Mouse (Mus musculus): Measurements from ENCODE around the gene Thpo. TPM values are rescaled to one million over a fixed set of nuclear protein-coding genes. Genes with fewer than 3 reads are reported as not detected.

Gene Thpo
- polyA plus RNA-seq, 1 experiment: 15.8 TPM

DNA sequence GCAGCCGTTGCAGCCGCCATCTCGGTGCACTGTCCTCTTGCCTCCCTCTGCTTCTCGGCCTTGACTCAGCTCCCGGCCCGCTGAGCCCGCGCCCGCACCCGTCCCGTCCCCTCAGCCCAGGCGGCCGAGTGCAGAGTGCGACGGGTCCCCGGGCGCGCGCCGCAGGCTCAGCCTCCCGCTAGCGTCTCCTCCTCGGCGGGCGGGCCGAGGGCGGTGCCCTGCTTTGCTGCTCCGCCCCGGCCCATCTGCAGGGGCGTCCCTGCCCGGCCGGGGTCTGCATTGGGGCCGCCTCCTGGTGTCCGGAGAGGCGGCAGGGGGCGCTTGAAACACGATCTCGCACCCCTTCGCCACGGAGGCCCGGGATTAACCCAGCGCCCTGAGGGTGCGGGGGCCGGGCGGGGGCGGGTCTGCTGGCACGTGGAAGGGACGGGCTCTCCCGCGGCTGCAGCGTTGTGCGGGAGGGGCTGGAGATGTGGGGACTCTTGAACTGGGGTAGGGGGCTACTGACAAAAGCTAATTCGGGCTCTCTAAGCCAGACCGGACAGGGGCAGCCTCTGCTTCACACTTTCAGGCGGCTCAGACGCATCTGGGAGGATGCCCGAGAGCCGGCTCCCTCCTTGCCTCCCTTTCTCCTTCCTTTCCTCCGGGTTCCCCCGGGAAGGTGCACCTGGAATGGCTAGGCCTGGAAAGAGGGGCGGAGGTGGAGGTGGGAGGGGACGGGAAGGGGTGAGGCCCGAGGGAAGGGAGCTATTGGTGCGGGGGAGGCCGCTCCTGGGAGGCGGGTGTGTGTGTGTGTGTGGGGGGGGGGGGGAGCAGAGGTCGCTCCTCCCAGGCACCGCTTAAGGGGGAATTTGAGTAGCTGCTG lies 18.1 kb downstream of the Thpo start:
- H3K27me3 ChIP-seq (ENCODE audit: control insufficient read depth, insufficient read depth, low read length): no peaks in the 10 kb centered on the region
- TF ChIP-seq POLR2A (IDR thresholded peaks at IDR 0.05; ENCODE audit: borderline replicate concordance, insufficient read depth, low read length) (peak; percentile 58), CTCF (IDR thresholded peaks at IDR 0.05; ENCODE audit: borderline replicate concordance, insufficient read depth, low read depth, low read length) (no peak)
- H3K27ac ChIP-seq (ENCODE audit: insufficient read depth, low read length): peak overlapping the region; percentile 65
- peaks cover 17% of the 10 kb centered on the region for H3K4me1 ChIP-seq (ENCODE audit: control insufficient read depth, insufficient read depth, low read length)
- WGBS: under 1% methylated on average over 68 of the region's 68 CpGs
- peak; percentile 79 to 85 for DNase-seq
- peak overlapping the region; percentile 85 for H3K4me3 ChIP-seq (replicated peaks; ENCODE audit: insufficient read depth, low read depth, low read length)

DNA sequence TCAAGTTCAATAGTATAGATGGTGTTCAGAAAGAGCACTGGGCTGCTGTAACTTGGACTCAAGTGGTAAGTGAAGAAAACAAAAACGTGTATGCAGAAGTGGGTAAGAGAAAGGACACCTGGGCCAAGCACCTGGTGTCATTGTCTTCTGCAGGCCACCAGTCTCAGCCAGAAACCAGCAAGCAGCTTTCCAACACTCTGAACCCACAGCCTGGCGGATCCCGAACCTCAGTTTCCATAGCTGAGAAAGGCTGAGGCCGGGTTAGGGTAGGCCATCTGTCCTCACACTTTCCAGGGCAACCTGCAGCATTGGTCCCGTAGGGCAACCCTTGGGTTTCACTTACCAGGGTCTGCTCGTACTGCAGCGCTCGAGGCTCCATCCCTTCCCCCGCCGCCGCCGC lies 18.7 kb downstream of the Thpo start:
- peak overlapping the region; percentile 85 for H3K4me3 ChIP-seq (replicated peaks; ENCODE audit: insufficient read depth, low read depth, low read length)
- DNase-seq: peak in 1 of 2 experiments; percentile 39
- 1% methylated on average over 12 of the region's 12 CpGs for WGBS
- H3K27ac ChIP-seq (ENCODE audit: insufficient read depth, low read length): peak overlapping the region; percentile 59
- H3K4me1 ChIP-seq (ENCODE audit: control insufficient read depth, insufficient read depth, low read length): peaks cover 17% of the 10 kb centered on the region
- TF ChIP-seq CTCF (IDR thresholded peaks at IDR 0.05; ENCODE audit: borderline replicate concordance, insufficient read depth, low read depth, low read length) (no peak), POLR2A (IDR thresholded peaks at IDR 0.05; ENCODE audit: borderline replicate concordance, insufficient read depth, low read length) (no peak)
- H3K27me3 ChIP-seq (ENCODE audit: control insufficient read depth, insufficient read depth, low read length): no peaks in the 10 kb centered on the region

DNA sequence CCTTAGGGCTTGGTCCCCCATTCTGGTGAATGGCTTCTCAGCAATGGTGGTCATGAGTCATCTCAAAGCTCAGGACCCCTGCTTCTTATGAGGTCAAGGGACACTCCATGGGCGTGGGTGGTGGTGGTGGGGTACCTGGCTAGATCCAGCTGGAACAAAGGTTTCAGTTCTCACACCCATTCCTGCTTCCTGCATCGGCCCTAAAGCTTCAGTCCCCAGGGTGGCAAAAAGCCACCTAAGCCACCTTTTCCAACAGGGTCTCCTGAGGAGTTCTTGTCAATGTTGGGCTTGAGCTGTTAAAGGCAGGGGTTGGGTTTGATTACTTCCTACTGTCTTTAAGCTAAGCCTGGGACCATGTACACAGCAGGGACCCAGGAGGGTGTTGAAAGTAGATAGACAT lies 19.1 kb downstream of the Thpo start:
- TF ChIP-seq POLR2A (IDR thresholded peaks at IDR 0.05; ENCODE audit: borderline replicate concordance, insufficient read depth, low read length) (no peak), CTCF (IDR thresholded peaks at IDR 0.05; ENCODE audit: borderline replicate concordance, insufficient read depth, low read depth, low read length) (no peak)
- Histone ChIP-seq H3K27ac (ENCODE audit: insufficient read depth, low read length) (no peak overlapping the region; the same call in none of the 2 replicates), H3K27me3 (ENCODE audit: control insufficient read depth, insufficient read depth, low read length) (no peaks in the 10 kb centered on the region), H3K4me3 (replicated peaks; ENCODE audit: insufficient read depth, low read depth, low read length) (peak overlapping the region; percentile 85), H3K4me1 (ENCODE audit: control insufficient read depth, insufficient read depth, low read length) (peaks cover 17% of the 10 kb centered on the region)
- peak in 1 of 2 experiments; percentile 33 for DNase-seq
- 52% methylated on average over 2 of the region's 2 CpGs for WGBS

DNA sequence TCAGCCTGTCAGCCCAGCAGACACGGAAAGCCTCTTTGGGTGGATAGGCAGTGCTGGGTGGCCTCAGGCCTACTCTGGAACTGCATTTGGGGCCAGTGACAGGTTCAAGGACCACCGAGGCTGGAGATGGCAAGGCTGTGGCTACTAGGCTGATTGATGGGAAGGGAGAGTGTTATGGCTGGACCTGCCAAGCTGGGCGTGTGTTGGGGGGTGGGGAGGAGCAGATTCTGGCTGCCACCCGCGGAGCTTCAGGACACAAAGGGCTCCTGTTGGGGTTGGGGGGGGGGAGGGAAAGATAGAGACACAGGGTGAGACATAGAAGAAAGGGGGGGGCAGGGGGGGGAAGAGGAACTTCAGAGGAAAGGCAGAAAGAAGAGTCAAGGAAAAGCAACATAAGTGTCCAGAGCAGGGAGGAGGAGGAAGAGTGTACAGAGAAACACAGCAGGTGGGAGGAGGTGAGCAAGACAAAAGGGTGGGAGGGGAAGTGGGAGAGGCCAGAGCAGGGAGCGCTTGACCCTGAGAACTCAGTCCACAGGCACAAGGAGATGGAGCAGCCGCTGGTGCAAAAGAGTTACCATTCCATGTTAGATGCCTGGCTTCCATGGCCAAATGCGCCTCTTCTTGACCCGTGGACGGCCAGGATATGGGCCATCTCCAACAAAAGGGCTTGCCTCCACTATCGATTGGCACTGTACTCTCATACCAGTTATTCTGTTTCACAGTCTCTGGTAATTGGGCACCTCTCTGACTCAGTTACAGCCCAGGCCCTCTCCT lies 19.8 kb downstream of the Thpo start:
- Histone ChIP-seq H3K27me3 (ENCODE audit: control insufficient read depth, insufficient read depth, low read length) (no peaks in the 10 kb centered on the region), H3K4me3 (replicated peaks; ENCODE audit: insufficient read depth, low read depth, low read length) (peak overlapping the region; percentile 85), H3K27ac (ENCODE audit: insufficient read depth, low read length) (no peak overlapping the region), H3K4me1 (ENCODE audit: control insufficient read depth, insufficient read depth, low read length) (peaks cover 17% of the 10 kb centered on the region)
- 30% methylated on average over 11 of the region's 11 CpGs for WGBS
- peak in 1 of 2 experiments; percentile 35 for DNase-seq
- TF ChIP-seq POLR2A (IDR thresholded peaks at IDR 0.05; ENCODE audit: borderline replicate concordance, insufficient read depth, low read length) (no peak), CTCF (IDR thresholded peaks at IDR 0.05; ENCODE audit: borderline replicate concordance, insufficient read depth, low read depth, low read length) (no peak)

DNA sequence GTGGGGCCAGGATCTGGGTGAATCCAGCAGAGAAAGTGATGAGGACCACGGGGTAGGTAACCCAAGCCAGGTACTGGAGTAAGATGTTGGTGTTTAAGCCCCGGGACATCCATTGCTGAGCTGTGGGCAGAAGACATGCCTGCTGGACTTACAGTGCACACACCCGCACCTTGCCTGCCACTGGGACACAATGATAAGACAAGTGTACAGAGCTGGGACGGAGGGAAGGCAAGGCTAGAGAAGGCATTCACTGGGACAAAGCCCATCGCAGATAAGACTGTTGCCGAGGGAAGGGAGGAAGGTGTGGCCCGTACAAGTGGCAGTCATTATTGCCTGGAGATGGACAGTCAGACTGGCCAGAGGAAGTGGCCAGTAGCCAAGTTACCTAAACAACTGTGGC lies 21.4 kb downstream of the Thpo start:
- DNase-seq: peak in 1 of 2 experiments; percentile 22

DNA sequence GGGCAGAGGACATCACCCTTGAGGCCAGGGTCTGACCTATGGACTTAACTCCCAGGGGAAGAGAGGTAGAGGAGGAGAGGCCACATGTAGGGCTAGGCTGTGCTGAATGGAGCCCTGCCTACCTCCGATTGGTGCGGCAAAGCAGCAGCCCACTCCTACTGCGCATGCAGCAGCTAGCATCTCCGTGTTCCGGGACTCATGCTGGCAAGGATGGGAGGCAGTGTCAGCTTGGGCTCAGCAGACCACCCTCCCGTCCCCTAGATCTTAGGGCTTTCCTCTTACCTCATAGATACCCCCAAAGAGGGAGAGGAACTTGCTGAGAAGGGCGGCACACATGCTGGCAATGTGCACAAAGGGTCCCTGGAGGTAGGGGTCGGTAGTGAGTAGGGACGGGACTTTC lies 22.1 kb downstream of the Thpo start:
- Histone ChIP-seq H3K4me3 (replicated peaks; ENCODE audit: insufficient read depth, low read depth, low read length) (no peak overlapping the region), H3K27me3 (ENCODE audit: control insufficient read depth, insufficient read depth, low read length) (no peaks in the 10 kb centered on the region), H3K27ac (ENCODE audit: insufficient read depth, low read length) (no peak overlapping the region), H3K4me1 (ENCODE audit: control insufficient read depth, insufficient read depth, low read length) (peaks cover 21% of the 10 kb centered on the region)
- TF ChIP-seq POLR2A (IDR thresholded peaks at IDR 0.05; ENCODE audit: borderline replicate concordance, insufficient read depth, low read length): no peak
- no peak for TF ChIP-seq CTCF (IDR thresholded peaks at IDR 0.05; ENCODE audit: borderline replicate concordance, insufficient read depth, low read depth, low read length)
- WGBS: 70% methylated on average over 9 of the region's 9 CpGs
- DNase-seq: no peak

More for the DNA sequence above, 21.4 kb downstream of the Thpo start:
- Histone ChIP-seq H3K4me3 (replicated peaks; ENCODE audit: insufficient read depth, low read depth, low read length) (no peak overlapping the region), H3K27me3 (ENCODE audit: control insufficient read depth, insufficient read depth, low read length) (no peaks in the 10 kb centered on the region), H3K27ac (ENCODE audit: insufficient read depth, low read length) (no peak overlapping the region), H3K4me1 (ENCODE audit: control insufficient read depth, insufficient read depth, low read length) (peaks cover 17% of the 10 kb centered on the region)
- WGBS: 81% methylated on average over 7 of the region's 7 CpGs
- TF ChIP-seq POLR2A (IDR thresholded peaks at IDR 0.05; ENCODE audit: borderline replicate concordance, insufficient read depth, low read length): no peak
- no peak for TF ChIP-seq CTCF (IDR thresholded peaks at IDR 0.05; ENCODE audit: borderline replicate concordance, insufficient read depth, low read depth, low read length)

DNA sequence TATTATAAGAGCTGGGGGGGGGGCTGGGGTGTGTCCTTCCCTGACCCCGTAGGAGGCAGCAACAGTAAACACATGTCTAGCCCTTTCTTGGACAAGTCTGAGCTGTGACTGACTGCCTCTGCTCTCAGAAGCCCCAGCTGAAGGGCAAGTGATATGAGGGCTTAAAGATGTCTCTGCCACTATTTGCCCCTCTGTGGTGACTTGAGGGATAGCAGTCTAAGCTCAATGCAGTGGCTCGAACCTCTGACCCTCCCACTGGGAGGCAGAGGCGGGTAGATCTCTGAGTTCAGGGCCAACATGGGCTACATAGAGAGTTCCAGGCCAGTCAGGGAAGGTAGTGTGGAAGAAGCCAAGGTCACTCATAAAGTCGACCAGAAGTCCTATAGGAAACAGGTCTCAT lies 23.5 kb downstream of the Thpo start:
- H3K27ac ChIP-seq (ENCODE audit: insufficient read depth, low read length): no peak overlapping the region
- no peaks in the 10 kb centered on the region for H3K27me3 ChIP-seq (ENCODE audit: control insufficient read depth, insufficient read depth, low read length)
- 64% methylated on average over 4 of the region's 4 CpGs for WGBS
- no peak for DNase-seq
- no peak overlapping the region for H3K4me3 ChIP-seq (replicated peaks; ENCODE audit: insufficient read depth, low read depth, low read length)
- TF ChIP-seq POLR2A (IDR thresholded peaks at IDR 0.05; ENCODE audit: borderline replicate concordance, insufficient read depth, low read length): no peak
- peak; percentile 38; the same call in 1 of the 2 replicates for TF ChIP-seq CTCF (IDR thresholded peaks at IDR 0.05; ENCODE audit: borderline replicate concordance, insufficient read depth, low read depth, low read length)
- H3K4me1 ChIP-seq (ENCODE audit: control insufficient read depth, insufficient read depth, low read length): peaks cover 23% of the 10 kb centered on the region
